Mouse (Mus musculus) stomach, embryonic 15.5 days (tissue): Measurements from ENCODE around the gene Mcf2l. TPM values are rescaled to one million over a fixed set of nuclear protein-coding genes. Genes with fewer than 3 reads are reported as not detected.

Experiments
- ATAC-seq: fragments of 200-750 bp; cut with Nextera tagmentation; 2 replicates; pipeline ENCODE4 v1.8.0; 2017; ENCODE audit warnings: low read depth, moderate number of reproducible peaks, moderate TSS enrichment; ENCODE audit not compliant: insufficient read depth, low FRiP score
- H3K27ac ChIP-seq: fragments of 300-500 bp; sonication (generic); 2 replicates; pipeline ENCODE4 v1.5.1; 2015; ENCODE audit warnings: mild to moderate bottlenecking, inconsistent platforms
- H3K27me3 ChIP-seq: fragments of 300-500 bp; sonication (generic); replicated peaks from 2 replicates; pipeline ENCODE4 v1.6.1; 2015; ENCODE audit warnings: inconsistent platforms
- H3K36me3 ChIP-seq: fragments of 300-500 bp; sonication (generic); 2 replicates; pipeline ENCODE4 v1.6.1; 2015; ENCODE audit warnings: inconsistent platforms
- H3K4me1 ChIP-seq: fragments of 300-500 bp; sonication (generic); 2 replicates; pipeline ENCODE4 v1.6.1; 2015; ENCODE audit warnings: inconsistent platforms
- H3K4me2 ChIP-seq: fragments of 300-500 bp; sonication (generic); 2 replicates; pipeline ENCODE4 v1.6.1; 2015; ENCODE audit warnings: mild to moderate bottlenecking, inconsistent platforms
- H3K4me3 ChIP-seq: fragments of 300-500 bp; sonication (generic); replicated peaks from 2 replicates; pipeline ENCODE4 v1.5.1; 2015; ENCODE audit warnings: inconsistent platforms
- H3K9ac ChIP-seq: fragments of 300-500 bp; sonication (generic); 2 replicates; pipeline ENCODE4 v1.6.1; 2015; ENCODE audit warnings: inconsistent platforms
- H3K9me3 ChIP-seq: fragments of 300-500 bp; sonication (generic); 2 replicates; pipeline ENCODE4 v1.6.1; 2016; ENCODE audit warnings: inconsistent platforms
- WGBS: fragments of 180-500 bp; shearing (Covaris S2); methylation state at CpG from one replicate; pipeline ENCODE4 v1.1.7; 2015; 5-methylcytosine and 5-hydroxymethylcytosine counted together
- polyA plus RNA-seq: library from polyadenylated mRNA; unstranded; fragments of >200 nt; fragmentation: Nextera tagmentation; extraction: Ambion mirVana; gene quantifications from 2 replicates; pipeline ENCODE4 v1.2.1, GENCODE M21; 2015

The Mcf2l gene
- polyA plus RNA-seq, 1 experiment from 2014 or later: 14.3 TPM

DNA sequence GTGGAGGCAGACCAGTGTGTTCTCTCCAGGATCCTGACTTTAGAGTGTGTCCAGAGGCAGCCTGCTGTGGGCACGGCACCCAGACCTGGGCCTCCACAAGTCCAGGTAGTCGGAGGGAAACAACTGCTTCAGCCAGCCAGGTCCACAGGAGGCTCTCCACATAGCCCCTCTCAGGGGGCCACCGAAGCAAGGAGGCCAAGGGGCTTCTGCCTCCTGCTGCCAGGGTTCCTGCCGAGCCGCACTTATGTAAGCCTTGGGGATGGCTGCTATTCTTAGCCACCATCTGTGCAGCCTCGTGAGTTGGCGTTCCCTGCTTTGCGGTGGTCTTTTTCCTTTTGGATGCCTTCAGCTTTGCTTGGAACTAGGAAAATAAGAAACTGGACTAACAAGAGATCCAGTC is 114.0 kb downstream of the Mcf2l start:
- Histone ChIP-seq H3K4me2 (no peak overlapping the region), H3K27me3 (no peaks in the 10 kb centered on the region), H3K36me3 (no peaks in the 10 kb centered on the region), H3K9me3 (no peaks in the 10 kb centered on the region), H3K27ac (no peak overlapping the region), H3K4me1 (no peaks in the 10 kb centered on the region), H3K4me3 (no peak overlapping the region), H3K9ac (no peak overlapping the region)
- WGBS: 82% methylated on average over 8 of the region's 8 CpGs
- no peak for ATAC-seq

DNA sequence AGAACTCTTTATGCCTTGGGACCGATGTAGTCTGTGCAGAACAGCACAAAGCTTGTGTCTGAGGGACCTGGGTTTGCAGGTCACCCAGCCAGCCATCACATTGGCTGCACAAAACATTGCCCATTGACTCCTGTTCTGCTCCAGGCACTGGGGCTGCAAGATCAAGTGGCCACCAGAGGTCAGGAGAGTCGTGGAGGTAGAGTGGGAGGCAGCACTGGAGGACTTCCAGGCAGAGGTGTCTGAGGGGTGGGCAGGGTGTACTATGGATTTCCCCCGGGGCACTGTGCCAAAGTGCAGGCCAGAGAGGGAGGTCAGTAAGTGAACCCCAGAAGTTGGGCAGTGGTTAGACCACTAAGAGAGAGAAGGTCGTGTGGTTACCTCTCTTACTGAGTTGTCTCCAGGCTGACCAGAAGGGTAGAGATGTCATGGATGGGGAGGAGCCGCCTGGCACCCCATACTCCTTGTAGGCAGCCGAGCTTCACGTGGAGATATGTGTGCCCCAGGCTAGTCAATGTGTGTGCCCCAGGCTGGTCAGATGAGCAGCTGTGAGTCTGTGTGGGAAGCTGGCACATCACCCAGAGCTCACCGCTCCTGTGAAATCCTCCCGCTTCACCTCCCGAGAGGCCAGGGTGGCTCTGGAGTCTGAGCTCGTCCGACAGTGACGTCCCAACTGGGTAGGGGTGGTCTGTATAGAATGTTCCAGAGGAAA is 115.3 kb downstream of the Mcf2l start:
- no peak overlapping the region for H3K4me2 ChIP-seq
- no peaks in the 10 kb centered on the region for H3K27me3 ChIP-seq
- H3K4me1 ChIP-seq: no peaks in the 10 kb centered on the region
- no peak overlapping the region for H3K4me3 ChIP-seq
- H3K9ac ChIP-seq: no peak overlapping the region
- no peaks in the 10 kb centered on the region for H3K9me3 ChIP-seq
- WGBS: 73% methylated on average over 13 of the region's 13 CpGs
- no peaks in the 10 kb centered on the region for H3K36me3 ChIP-seq
- H3K27ac ChIP-seq: no peak overlapping the region
- no peak for ATAC-seq

DNA sequence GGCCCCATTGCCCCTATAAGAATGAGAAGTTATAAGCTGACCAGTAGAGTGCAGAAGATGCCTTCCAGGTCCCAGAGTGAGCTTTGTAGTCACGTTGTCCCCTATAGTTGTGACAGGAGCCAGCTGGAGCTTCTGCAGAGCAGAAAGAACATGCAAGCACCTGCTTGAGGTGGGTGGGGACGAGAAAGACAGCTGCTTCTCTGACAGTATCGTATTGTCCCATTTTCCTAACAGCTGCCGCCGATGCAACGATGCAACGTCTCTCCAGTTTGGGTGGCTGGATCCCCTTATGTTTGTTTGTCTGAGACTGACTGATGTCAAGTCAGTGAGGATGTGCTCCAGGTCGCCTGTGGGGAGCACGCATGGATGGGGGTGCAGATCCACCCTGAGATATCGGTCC is 117.8 kb downstream of the Mcf2l start:
- Histone ChIP-seq H3K9ac (no peak overlapping the region), H3K4me2 (no peak overlapping the region), H3K36me3 (no peaks in the 10 kb centered on the region), H3K4me1 (no peaks in the 10 kb centered on the region), H3K9me3 (no peaks in the 10 kb centered on the region), H3K4me3 (no peak overlapping the region), H3K27me3 (no peaks in the 10 kb centered on the region), H3K27ac (no peak overlapping the region)
- WGBS: 71% methylated on average over 10 of the region's 10 CpGs
- no peak for ATAC-seq

DNA sequence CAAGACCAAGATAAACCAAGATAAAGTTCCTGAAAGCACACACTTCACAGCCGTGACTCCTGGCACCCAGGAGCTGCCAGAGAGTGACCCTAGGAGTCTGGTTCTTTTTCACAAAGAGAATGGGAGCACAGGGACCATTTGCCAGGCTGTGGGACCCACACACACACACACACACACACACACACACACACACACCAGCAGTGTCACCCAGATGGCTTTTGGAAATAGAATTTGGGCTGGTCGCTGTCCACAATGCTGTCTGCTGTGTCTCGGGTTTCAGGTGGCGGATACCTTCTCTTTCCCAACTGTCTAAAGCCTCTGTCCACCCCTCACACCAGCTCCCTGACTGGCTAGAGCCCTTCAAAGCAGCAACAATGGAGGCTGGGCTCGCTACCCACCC is 120.9 kb downstream of the Mcf2l start:
- Histone ChIP-seq H3K4me2 (no peak overlapping the region), H3K9ac (no peak overlapping the region), H3K27ac (no peak overlapping the region), H3K4me3 (no peak overlapping the region), H3K9me3 (no peaks in the 10 kb centered on the region), H3K4me1 (0 out of 2 replicates have a peak, but pooled peaks cover 8% of the 10 kb centered on the region), H3K36me3 (no peaks in the 10 kb centered on the region), H3K27me3 (no peaks in the 10 kb centered on the region)
- no peak for ATAC-seq
- 79% methylated on average over 5 of the region's 5 CpGs for WGBS

DNA sequence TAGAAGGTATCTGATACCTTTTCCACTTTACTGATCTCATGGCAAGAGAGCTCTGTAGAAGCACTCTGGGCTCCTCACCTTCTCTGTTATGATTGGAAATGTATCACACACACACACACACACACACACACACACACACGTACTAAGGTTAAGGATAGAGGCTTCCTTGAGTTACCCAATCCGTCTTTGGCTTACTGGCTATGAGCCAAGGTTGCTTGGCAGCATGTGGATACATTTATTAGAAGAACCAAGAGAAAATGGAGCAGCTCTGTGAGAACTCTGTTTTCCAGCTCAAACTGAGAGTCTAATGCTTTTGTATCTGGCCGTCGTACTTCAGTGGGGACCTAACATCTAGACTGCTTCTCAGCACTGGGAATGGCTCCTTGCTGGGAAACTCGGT is 121.9 kb downstream of the Mcf2l start:
- Histone ChIP-seq H3K4me2 (no peak overlapping the region), H3K9ac (no peak overlapping the region)
- whole genome bisulfite sequencing: 54% methylated on average over 5 of the region's 5 CpGs

DNA sequence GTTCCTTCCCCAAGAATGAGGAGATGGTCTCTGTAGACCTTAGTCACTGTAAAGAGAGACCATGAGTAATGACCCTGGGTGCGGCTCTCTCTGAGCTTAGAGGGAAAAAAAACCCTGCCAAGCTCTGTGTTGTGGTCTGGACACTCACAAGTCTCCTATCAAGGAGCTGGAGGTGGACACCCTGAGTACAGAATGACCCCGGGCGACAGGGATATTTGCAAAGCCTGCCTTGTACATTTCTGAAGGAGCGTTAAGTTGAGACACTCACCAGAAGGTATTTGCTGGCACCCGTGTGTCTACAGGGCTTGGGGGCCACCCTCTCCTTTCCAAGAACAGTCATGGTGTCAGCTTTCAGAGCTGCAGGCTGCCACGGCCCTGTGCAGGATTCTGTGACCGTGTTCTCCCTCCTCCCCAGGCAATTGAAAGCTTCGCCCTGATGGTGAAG is 123.2 kb downstream of the Mcf2l start:
- 48% methylated on average over 8 of the region's 8 CpGs for WGBS
- Histone ChIP-seq H3K4me1 (0 out of 2 replicates have a peak, but pooled peaks cover 8% of the 10 kb centered on the region), H3K27me3 (no peaks in the 10 kb centered on the region), H3K4me3 (no peak overlapping the region), H3K9me3 (no peaks in the 10 kb centered on the region), H3K27ac (0 out of 2 replicates have a peak overlapping the region, but pooled peaks have one; percentile 17), H3K9ac (no peak overlapping the region), H3K36me3 (no peaks in the 10 kb centered on the region), H3K4me2 (no peak overlapping the region)
- ATAC-seq: no peak

More for the DNA sequence above, 121.9 kb downstream of the Mcf2l start:
- no peak for ATAC-seq
- no peak overlapping the region for H3K4me3 ChIP-seq
- no peaks in the 10 kb centered on the region for H3K9me3 ChIP-seq
- H3K27me3 ChIP-seq: no peaks in the 10 kb centered on the region
- H3K27ac ChIP-seq: no peak overlapping the region
- 0 out of 2 replicates have a peak, but pooled peaks cover 8% of the 10 kb centered on the region for H3K4me1 ChIP-seq
- no peaks in the 10 kb centered on the region for H3K36me3 ChIP-seq

DNA sequence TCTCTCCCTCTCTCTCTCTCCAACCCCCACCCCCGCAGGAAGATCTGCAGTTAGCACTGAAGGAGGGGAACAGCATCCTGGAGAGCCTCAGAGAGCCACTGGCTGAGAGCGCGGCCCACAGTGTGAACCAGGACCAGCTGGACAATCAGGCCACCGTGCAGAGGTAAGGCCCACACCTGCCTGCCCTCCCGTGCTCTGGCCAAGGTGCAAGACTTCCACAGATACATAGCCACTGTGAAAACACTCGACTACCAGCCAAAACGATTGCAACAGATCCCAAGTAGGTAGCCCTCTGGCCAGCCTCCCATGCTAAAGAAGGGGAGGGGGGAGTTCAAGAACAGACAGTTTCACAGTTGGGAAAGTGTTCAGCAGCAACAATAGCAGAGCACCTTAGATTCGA is 124.7 kb downstream of the Mcf2l start:
- H3K4me3 ChIP-seq: no peak overlapping the region
- no peak overlapping the region for H3K9ac ChIP-seq
- H3K4me1 ChIP-seq: 0 out of 2 replicates have a peak, but pooled peaks cover 8% of the 10 kb centered on the region
- H3K9me3 ChIP-seq: no peaks in the 10 kb centered on the region
- H3K36me3 ChIP-seq: 0 out of 2 replicates have a peak, but pooled peaks cover under 1% of the 10 kb centered on the region
- WGBS: 55% methylated on average over 8 of the region's 8 CpGs
- no peak overlapping the region for H3K27ac ChIP-seq
- H3K27me3 ChIP-seq: no peaks in the 10 kb centered on the region
- no peak for ATAC-seq
- H3K4me2 ChIP-seq: no peak overlapping the region

DNA sequence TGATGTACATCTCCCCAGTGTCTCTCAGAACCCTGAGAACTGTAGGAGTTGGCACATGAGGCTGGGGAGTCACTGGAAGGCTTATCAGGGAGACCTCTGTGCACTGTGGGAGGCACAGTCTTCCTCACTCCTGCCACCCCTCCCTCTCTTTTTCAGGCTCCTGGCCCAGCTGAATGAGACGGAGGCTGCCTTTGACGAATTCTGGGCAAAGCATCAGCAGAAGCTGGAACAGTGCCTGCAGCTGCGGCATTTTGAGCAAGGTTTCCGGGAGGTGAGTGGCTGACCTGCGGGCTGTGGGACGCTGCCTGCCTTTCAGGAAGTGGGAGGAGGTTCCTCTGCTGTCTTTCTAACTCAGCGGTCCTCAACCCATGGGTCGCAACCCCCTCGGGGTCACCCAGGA is 126.2 kb downstream of the Mcf2l start:
- H3K4me1 ChIP-seq: 0 out of 2 replicates have a peak, but pooled peaks cover 8% of the 10 kb centered on the region
- 69% methylated on average over 9 of the region's 9 CpGs for WGBS
- no peaks in the 10 kb centered on the region for H3K27me3 ChIP-seq
- H3K9me3 ChIP-seq: no peaks in the 10 kb centered on the region
- no peak for ATAC-seq
- 0 out of 2 replicates have a peak, but pooled peaks cover 4% of the 10 kb centered on the region for H3K36me3 ChIP-seq
- no peak overlapping the region for H3K27ac ChIP-seq
- H3K4me2 ChIP-seq: no peak overlapping the region
- no peak overlapping the region for H3K4me3 ChIP-seq
- H3K9ac ChIP-seq: no peak overlapping the region

DNA sequence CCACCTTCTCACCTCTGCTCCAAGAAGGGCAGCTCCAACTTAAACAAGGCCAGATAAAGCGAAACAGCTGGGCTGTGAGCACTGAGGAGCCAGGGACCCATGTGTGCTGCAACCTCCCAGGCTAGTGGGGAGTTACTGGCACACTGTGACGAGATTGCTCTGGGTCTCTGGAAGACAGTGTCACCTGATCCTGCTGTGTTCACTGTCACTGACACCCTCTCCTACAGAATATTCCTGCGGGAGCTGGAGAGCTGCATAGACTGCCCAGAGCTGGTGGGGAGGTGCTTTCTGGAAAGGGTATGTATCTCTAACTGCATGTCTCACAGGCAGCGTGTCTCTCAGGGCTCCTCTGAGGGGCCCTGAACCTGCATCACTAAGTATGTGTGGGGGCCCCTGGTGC is 133.9 kb downstream of the Mcf2l start:
- no peak for ATAC-seq
- no peak overlapping the region for H3K27ac ChIP-seq
- H3K9ac ChIP-seq: no peak overlapping the region
- no peak overlapping the region for H3K4me3 ChIP-seq
- no peak overlapping the region for H3K4me2 ChIP-seq
- H3K4me1 ChIP-seq: no peaks in the 10 kb centered on the region
- WGBS: 65% methylated on average over 4 of the region's 4 CpGs
- peaks cover 21% of the 10 kb centered on the region for H3K36me3 ChIP-seq
- no peaks in the 10 kb centered on the region for H3K27me3 ChIP-seq
- no peaks in the 10 kb centered on the region for H3K9me3 ChIP-seq

DNA sequence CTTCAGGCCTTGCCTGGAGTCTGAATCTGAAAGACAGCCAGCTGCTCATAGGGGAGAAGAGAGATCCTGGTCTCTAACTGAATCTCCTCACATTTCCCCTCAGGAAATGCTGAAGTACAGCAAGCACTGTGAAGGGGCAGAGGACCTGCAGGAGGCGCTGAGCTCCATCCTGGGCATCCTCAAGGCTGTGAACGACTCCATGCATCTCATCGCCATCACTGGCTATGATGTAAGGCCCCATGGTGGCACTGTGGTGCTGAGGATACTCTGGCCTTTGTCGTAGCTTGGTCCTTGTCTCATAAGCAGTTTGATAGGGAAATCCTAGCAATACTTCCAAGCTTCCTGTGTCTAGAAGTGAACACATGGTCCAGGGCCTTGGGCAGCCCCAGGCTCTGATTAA is 136.7 kb downstream of the Mcf2l start:
- 48% methylated on average over 4 of the region's 4 CpGs for WGBS
- Histone ChIP-seq H3K36me3 (peaks cover 18% of the 10 kb centered on the region), H3K4me1 (no peaks in the 10 kb centered on the region), H3K27me3 (no peaks in the 10 kb centered on the region), H3K27ac (no peak overlapping the region), H3K4me2 (no peak overlapping the region), H3K9me3 (no peaks in the 10 kb centered on the region), H3K4me3 (no peak overlapping the region), H3K9ac (no peak overlapping the region)
- ATAC-seq: no peak

DNA sequence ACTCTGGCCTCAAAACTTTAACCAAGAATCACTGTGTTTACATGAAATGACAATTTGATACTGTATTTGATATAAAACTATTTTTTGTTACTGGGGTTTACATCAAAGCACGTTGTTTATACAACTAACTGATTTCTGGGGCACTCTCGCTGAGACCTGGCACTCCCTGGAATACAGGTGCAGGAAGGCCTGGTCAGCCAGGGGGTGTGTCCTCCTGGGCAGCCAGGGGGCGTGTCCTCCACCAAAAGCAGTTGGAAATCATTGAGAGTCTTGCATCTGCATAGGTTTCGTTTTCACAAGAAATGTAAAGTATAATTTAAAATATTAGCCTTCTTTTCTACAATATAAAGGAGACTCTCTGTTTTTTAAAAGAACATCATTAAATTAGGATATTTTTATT is 146.0 kb downstream of the Mcf2l start:
- no peak overlapping the region for H3K27ac ChIP-seq
- no peak overlapping the region for H3K9ac ChIP-seq
- H3K4me1 ChIP-seq: no peaks in the 10 kb centered on the region
- H3K9me3 ChIP-seq: no peaks in the 10 kb centered on the region
- 50% methylated on average over 4 of the region's 4 CpGs for WGBS
- no peak for ATAC-seq
- no peaks in the 10 kb centered on the region for H3K36me3 ChIP-seq
- no peak overlapping the region for H3K4me2 ChIP-seq
- no peaks in the 10 kb centered on the region for H3K27me3 ChIP-seq
- H3K4me3 ChIP-seq: no peak overlapping the region

DNA sequence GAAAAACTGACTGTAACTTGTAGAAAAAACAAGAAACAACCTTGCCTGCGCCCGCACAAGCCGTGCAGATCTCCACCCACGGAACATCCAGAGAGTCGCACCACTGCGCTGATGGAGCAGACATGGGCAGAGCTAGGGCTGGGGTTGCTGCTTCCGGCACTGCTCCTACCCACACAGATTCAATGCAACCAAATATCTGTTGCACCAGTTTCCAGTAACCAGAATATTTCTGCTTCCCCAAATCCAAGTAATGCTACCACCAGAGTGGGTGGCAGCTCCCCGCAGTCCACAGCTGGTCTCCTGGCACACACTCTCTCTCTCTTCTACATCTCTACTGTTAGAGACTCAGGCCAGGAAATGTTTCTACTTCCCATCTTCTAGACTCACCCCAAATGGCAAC is 148.2 kb downstream of the Mcf2l start:
- Histone ChIP-seq H3K36me3 (no peaks in the 10 kb centered on the region), H3K27me3 (no peaks in the 10 kb centered on the region), H3K9me3 (no peaks in the 10 kb centered on the region), H3K9ac (no peak overlapping the region), H3K4me2 (no peak overlapping the region), H3K4me3 (no peak overlapping the region), H3K4me1 (no peaks in the 10 kb centered on the region), H3K27ac (no peak overlapping the region)
- 91% methylated on average over 8 of the region's 8 CpGs for WGBS
- no peak for ATAC-seq
